Mouse (Mus musculus) E14TG2a.4 (cell line): ENCODE data around the gene Shroom4.
"Not testable (repeated sequence)": the region's sequence is repeated elsewhere in the genome, so short reads cannot be mapped to it uniquely, and the experiment has no call there.

ENCODE experiments used
- H3K27me3 ChIP-seq: 2 replicates; pipeline ENCODE4 v1.6.1; 2014; ENCODE audit warnings: low read length, control low read depth; ENCODE audit not compliant: insufficient read depth
- H3K36me3 ChIP-seq: 2 replicates; pipeline ENCODE4 v1.6.1; 2014; ENCODE audit warnings: low read length, control low read depth; ENCODE audit not compliant: insufficient read depth
- H3K4me1 ChIP-seq: replicated peaks from 2 replicates; pipeline ENCODE4 v1.6.1; 2014; ENCODE audit warnings: low read depth, low read length, control low read depth
- H3K4me3 ChIP-seq: replicated peaks from 2 replicates; pipeline ENCODE4 v1.5.1; 2014; ENCODE audit warnings: mild to moderate bottlenecking, low read length
- H3K9me3 ChIP-seq: 2 replicates; pipeline ENCODE4 v1.6.1; 2014; ENCODE audit warnings: low read length, control low read depth
- CTCF ChIP-seq: conservative IDR thresholded peaks from 2 replicates; pipeline ENCODE4 v1.5.1; 2014; ENCODE audit warnings: low read length
- NANOG ChIP-seq: IDR thresholded peaks from 2 replicates; pipeline ENCODE4 v1.6.1; 2014; ENCODE audit warnings: borderline replicate concordance, low read length, mixed read lengths
- POU5F1 ChIP-seq: IDR thresholded peaks from 2 replicates; pipeline ENCODE4 v1.6.1; 2014; ENCODE audit warnings: low read length, borderline replicate concordance

The Shroom4 gene

DNA sequence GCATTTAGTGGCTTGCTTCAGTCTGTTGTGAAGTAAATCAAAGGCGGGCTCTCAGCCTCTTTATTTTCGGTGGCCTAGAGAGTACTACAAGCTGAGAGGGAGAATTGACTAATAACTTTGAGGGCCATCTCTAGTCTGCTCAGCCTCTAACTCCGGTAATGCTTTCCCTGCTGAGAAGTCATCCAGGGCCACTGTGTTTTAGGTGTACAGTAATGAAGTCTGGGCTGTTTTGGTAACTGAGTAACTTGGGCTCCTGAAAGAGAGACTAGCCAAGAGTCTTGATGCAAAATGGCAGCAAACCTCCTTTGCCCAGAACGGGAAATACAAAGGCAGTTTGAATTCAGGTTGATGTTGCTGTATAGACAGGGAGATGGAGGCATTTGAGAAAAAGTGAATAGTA lies 3.3 kb downstream of the Shroom4 start:
- Histone ChIP-seq H3K4me1 (peaks cover 26% of the 10 kb centered on the region), H3K36me3 (no peaks in the 10 kb centered on the region), H3K9me3 (no peaks in the 10 kb centered on the region), H3K4me3 (no peak overlapping the region), H3K27me3 (peaks cover 3% of the 10 kb centered on the region; the same call in 1 of the 2 replicates)
- no peak for TF ChIP-seq NANOG
- no peak for TF ChIP-seq POU5F1
- no peak for TF ChIP-seq CTCF

DNA sequence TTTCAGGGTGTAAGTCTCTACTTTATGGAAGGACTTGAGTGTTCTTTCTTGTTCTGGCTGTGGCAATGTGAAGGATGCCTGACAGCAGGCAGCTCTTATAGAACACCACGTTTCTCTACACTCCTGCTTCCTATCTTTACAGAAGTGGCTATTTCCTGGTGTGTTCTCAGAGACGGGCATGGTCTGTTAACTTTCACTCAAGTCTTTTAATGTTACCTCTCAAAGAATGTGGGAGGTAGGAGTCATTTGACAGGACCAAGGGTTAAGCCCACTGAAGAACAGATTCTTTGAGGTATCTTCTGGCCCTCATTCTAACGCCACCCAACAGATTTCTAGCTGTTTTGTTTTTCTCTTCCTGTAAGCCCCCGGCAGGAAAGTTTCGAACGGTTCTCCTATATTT lies 9.5 kb downstream of the Shroom4 start:
- Histone ChIP-seq H3K36me3 (no peaks in the 10 kb centered on the region), H3K27me3 (no peaks in the 10 kb centered on the region), H3K4me3 (no peak overlapping the region), H3K4me1 (peaks cover 48% of the 10 kb centered on the region), H3K9me3 (no peaks in the 10 kb centered on the region)
- TF ChIP-seq CTCF = no peak
- TF ChIP-seq NANOG = no peak
- no peak for TF ChIP-seq POU5F1

DNA sequence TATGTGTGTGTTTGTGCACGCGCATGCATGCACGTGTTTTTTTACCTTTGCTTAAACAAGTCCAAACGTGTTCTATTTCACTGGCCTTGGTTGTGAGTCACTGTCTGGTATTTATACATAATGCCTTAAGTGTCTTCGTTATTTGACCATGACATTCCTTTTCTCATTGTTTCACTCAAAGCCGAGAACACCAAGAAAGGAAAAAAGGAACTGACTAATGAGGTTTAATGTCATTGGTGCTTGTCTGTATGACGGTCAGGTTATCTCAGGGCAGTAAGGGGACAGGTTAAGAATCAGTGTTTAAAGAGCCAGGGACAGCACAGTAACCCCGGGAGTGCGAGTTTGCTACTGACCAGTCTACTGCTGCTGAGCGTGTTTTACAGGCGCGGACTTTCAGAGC lies 15.8 kb downstream of the Shroom4 start:
- no peaks in the 10 kb centered on the region for H3K36me3 ChIP-seq
- no peak for TF ChIP-seq CTCF
- H3K27me3 ChIP-seq = 0 out of 2 replicates have a peak, but pooled peaks cover 5% of the 10 kb centered on the region

DNA sequence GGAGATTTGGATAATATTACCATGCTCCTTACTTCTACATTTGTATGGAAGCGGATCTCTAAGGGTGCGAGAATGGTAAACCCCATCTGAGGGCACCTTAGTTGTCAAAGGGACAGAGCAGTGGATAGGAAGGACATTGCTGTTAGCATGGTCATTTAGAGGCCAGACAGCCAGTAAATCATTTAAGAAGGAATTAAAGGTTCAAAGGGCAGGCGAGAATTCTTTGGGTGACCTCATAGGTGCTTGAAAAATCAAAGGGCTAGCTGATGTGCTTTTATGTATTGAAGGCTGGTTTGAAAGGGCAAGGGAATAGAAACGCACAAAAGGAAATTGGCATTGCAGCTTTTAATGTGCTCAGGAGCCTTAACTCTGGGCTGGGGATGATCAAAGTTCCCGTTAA lies 16.3 kb downstream of the Shroom4 start:
- no peak for TF ChIP-seq POU5F1
- no peak for TF ChIP-seq NANOG
- no peak for TF ChIP-seq CTCF
- no peaks in the 10 kb centered on the region for H3K36me3 ChIP-seq
- H3K27me3 ChIP-seq = 0 out of 2 replicates have a peak, but pooled peaks cover 5% of the 10 kb centered on the region

More for the DNA sequence above, 15.8 kb downstream of the Shroom4 start:
- H3K4me3 ChIP-seq = no peak overlapping the region
- no peaks in the 10 kb centered on the region for H3K9me3 ChIP-seq
- H3K4me1 ChIP-seq = peaks cover 23% of the 10 kb centered on the region

DNA sequence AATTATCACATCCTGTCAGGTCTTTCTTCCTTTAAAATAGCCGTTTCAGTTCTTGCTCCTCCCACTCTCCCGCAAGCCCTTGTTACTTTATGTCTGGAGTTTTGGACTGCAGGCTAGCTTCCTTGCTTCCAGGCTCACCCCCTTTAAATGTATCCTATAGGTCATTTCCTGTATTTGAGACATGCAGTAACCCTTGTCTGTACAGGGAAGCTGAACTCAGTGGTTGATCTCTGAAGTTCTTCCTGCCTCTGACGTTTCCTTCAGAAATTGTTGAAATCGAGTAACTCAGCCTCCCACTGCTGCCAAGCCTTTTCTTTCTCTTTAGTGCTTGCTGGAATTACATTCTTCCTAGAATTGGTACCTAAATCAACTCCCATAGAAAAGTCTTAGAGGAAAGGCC lies 18.5 kb downstream of the Shroom4 start:
- Histone ChIP-seq H3K4me3 (no peak overlapping the region), H3K36me3 (no peaks in the 10 kb centered on the region), H3K27me3 (0 out of 2 replicates have a peak, but pooled peaks cover 5% of the 10 kb centered on the region), H3K4me1 (peaks cover 8% of the 10 kb centered on the region), H3K9me3 (no peaks in the 10 kb centered on the region)
- TF ChIP-seq POU5F1 (no peak), CTCF (no peak), NANOG (no peak)

More for the DNA sequence above, 16.3 kb downstream of the Shroom4 start:
- Histone ChIP-seq H3K4me1 (peaks cover 23% of the 10 kb centered on the region), H3K4me3 (no peak overlapping the region), H3K9me3 (no peaks in the 10 kb centered on the region)

DNA sequence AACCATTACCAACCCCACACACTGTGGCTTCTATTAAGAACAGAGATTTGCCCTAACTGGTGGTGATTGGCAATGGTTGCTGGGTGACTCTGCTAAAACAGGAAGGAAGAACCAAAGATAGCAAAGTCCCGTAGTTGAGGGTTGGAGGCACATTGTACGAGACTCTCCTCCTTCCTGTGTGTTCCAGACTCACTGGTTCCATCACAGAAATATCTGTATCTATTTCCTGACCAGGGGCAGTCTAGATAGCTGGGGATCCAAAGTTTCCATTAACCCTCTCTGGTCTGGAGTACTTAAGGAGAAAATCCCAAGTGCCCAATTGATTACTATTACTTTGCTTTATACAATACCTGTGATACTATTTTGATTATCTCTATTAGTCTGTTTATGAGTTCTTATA lies 35.6 kb downstream of the Shroom4 start:
- Histone ChIP-seq H3K27me3 (no peaks in the 10 kb centered on the region), H3K4me3 (no peak overlapping the region), H3K9me3 (no peaks in the 10 kb centered on the region), H3K4me1 (no peaks in the 10 kb centered on the region), H3K36me3 (no peaks in the 10 kb centered on the region)
- TF ChIP-seq NANOG (no peak), POU5F1 (no peak), CTCF (no peak)

DNA sequence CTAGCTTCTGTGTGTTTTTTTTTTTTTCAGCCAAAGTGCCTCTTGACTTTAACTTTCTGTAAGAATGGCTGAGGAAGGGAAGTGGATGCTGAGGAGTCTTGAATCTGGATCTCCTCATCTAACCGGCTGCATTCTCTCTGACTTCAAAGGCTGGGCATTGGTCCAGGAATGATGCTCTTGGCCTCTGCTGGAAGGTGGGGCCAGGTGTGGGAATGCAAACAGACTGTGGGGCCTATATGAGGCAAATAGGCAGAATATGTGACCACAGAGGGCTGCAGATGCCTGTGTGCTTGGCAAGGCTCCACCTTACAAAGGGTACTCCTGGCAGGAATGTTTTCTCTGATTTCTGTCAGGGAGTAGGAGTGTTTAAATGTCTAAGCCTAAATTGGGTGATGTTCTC lies 46.8 kb downstream of the Shroom4 start:
- Histone ChIP-seq H3K9me3 (no peaks in the 10 kb centered on the region), H3K4me1 (peaks cover 19% of the 10 kb centered on the region), H3K27me3 (no peaks in the 10 kb centered on the region), H3K36me3 (no peaks in the 10 kb centered on the region), H3K4me3 (no peak overlapping the region)
- TF ChIP-seq POU5F1 (no peak), CTCF (no peak), NANOG (no peak)

DNA sequence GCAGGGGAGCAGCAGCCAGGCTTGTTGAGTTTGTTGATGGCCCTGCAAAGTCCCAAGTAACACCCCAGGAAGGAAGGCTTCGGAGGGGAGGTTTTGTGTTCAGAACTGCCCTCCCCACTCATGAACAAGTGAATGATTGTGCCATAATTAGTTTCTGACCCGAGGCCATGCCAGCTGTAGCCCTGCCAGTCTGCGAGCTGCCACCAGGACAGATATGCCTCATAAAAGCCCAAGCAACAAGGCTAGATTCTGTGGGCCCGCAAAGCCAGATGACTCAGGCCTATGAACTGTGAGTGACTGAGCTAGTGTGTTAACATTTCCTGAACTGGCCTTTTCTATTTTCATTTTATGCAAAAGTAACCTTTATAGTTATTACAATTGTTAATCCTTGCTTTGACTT lies 48.3 kb downstream of the Shroom4 start:
- Histone ChIP-seq H3K4me1 (peaks cover 17% of the 10 kb centered on the region), H3K4me3 (no peak overlapping the region), H3K36me3 (no peaks in the 10 kb centered on the region), H3K27me3 (no peaks in the 10 kb centered on the region), H3K9me3 (no peaks in the 10 kb centered on the region)
- TF ChIP-seq CTCF (no peak), NANOG (no peak), POU5F1 (no peak)

DNA sequence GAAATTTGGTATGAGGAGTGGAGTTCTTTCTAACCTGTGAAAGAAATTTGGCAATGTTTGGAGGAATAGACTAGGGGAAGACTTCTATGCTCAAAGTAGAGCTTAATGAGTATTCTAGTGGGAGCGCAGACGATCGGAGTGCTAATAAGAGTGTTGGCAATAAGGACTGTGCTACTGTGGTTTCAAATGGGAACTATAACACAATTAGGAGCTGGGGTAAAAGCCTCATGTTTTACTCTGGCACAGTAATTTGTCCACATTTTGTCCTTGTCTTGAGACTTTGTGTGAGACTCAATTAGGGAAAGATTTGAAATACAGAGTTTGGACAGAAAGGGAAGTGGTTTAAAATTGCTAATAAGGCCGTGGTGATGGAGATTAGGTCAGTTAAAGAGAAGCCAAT lies 53.6 kb downstream of the Shroom4 start:
- Histone ChIP-seq H3K4me3 (no peak overlapping the region), H3K9me3 (no peaks in the 10 kb centered on the region), H3K36me3 (no peaks in the 10 kb centered on the region), H3K4me1 (no peaks in the 10 kb centered on the region), H3K27me3 (no peaks in the 10 kb centered on the region)
- no peak for TF ChIP-seq CTCF
- no peak for TF ChIP-seq NANOG
- TF ChIP-seq POU5F1 = no peak

DNA sequence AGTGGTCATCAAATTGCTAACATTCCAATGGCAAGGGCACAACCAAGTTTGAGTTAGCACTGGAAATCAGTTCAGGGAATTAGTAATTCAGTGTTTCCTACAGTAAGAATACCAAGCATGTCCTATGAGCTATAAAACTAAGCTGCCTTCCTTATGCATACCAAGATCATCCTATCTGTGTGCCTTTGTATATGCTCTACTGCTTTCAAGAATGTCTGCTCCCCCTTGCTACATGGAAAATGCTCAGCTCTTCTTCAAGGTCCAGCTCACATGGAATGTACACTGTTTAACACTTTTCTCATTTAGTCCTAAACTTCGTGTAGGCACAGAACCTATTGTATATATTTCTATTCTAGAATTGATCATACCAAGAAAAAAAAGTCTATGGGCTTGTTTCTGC lies 69.6 kb downstream of the Shroom4 start:
- H3K36me3 ChIP-seq, H3K27me3 ChIP-seq, H3K9me3 ChIP-seq, H3K4me1 ChIP-seq, H3K4me3 ChIP-seq: not testable (repeated sequence)

DNA sequence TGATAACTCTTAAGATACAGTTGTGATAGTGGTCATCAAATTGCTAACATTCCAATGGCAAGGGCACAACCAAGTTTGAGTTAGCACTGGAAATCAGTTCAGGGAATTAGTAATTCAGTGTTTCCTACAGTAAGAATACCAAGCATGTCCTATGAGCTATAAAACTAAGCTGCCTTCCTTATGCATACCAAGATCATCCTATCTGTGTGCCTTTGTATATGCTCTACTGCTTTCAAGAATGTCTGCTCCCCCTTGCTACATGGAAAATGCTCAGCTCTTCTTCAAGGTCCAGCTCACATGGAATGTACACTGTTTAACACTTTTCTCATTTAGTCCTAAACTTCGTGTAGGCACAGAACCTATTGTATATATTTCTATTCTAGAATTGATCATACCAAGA lies 72.9 kb downstream of the Shroom4 start:
- H3K36me3 ChIP-seq, H3K4me1 ChIP-seq: not testable (repeated sequence)

More for the DNA sequence above, 72.9 kb downstream of the Shroom4 start:
- H3K9me3 ChIP-seq, H3K4me3 ChIP-seq, H3K27me3 ChIP-seq: not testable (repeated sequence)
